Mouse (Mus musculus): Measurements from ENCODE around the gene Krt4.

Gene Krt4

GRCm38 (mm10) chr15:101924635-101925034 lies at the start of gene Krt4:
TSS of gene Krt4 (minus strand) at chr15:101924735.
- DNase-seq (ENCODE audit: low spot score in 2 of 2), result no peak

- peak; percentile 64 to 71 for DNase-seq (ENCODE audit: low spot score in 2 of 2)
Measured at GRCm38 (mm10) chr15:101973414-101974077, 49.0 kb upstream of the Krt4 start.

GRCm38 (mm10) chr15:101970536-101970935 lies 46.0 kb upstream of the Krt4 start:
- DNase-seq (ENCODE audit: low spot score in 2 of 2), result no peak

GRCm38 (mm10) chr15:101966808-101967207 lies 42.3 kb upstream of the Krt4 start:
- no peak for DNase-seq (ENCODE audit: low spot score in 2 of 2)

- DNase-seq (ENCODE audit: low spot score in 2 of 2), result no peak
Measured at GRCm38 (mm10) chr15:101958891-101959290, 34.4 kb upstream of the Krt4 start.

GRCm38 (mm10) chr15:101954187-101954586 lies 29.7 kb upstream of the Krt4 start, which contains the start of gene Krt78:
TSS of gene Krt78 (minus strand) at chr15:101954287.
- no peak for DNase-seq (ENCODE audit: low spot score in 2 of 2)

GRCm38 (mm10) chr15:101952733-101953474 lies 28.4 kb upstream of the Krt4 start:
- DNase-seq (ENCODE audit: low spot score in 2 of 2), result no peak

GRCm38 (mm10) chr15:101945430-101945829 lies 20.9 kb upstream of the Krt4 start:
- no peak for DNase-seq (ENCODE audit: low spot score in 2 of 2)

GRCm38 (mm10) chr15:101941948-101942347 lies 17.4 kb upstream of the Krt4 start:
- no peak for DNase-seq (ENCODE audit: low spot score in 2 of 2)

- no peak for DNase-seq (ENCODE audit: low spot score in 2 of 2)
Measured at GRCm38 (mm10) chr15:101940274-101940829, 15.8 kb upstream of the Krt4 start, which contains the start of gene Krt79. TSS of gene Krt79 (minus strand) at chr15:101940324.

- no peak for DNase-seq (ENCODE audit: low spot score in 2 of 2)
Measured at GRCm38 (mm10) chr15:101938600-101939308, 14.2 kb upstream of the Krt4 start.

GRCm38 (mm10) chr15:101933024-101933423 lies 8.5 kb upstream of the Krt4 start:
- no peak for DNase-seq (ENCODE audit: low spot score in 2 of 2)

GRCm38 (mm10) chr15:101929666-101930065 lies 5.1 kb upstream of the Krt4 start:
- DNase-seq (ENCODE audit: low spot score in 2 of 2), result no peak

- no peak for DNase-seq (ENCODE audit: low spot score in 2 of 2)
Measured at GRCm38 (mm10) chr15:101929087-101929486, 4.6 kb upstream of the Krt4 start.

GRCm38 (mm10) chr15:101927340-101928080 lies 3.0 kb upstream of the Krt4 start:
- no peak for DNase-seq (ENCODE audit: low spot score in 2 of 2)

GRCm38 (mm10) chr15:101925041-101925440 lies 506 bp upstream of the Krt4 start:
- DNase-seq (ENCODE audit: low spot score in 2 of 2), result no peak

GRCm38 (mm10) chr15:101922296-101922695 lies 2.2 kb downstream of the Krt4 start:
- no peak for DNase-seq (ENCODE audit: low spot score in 2 of 2)

- no peak for DNase-seq (ENCODE audit: low spot score in 2 of 2)
Measured at GRCm38 (mm10) chr15:101916072-101916471, 8.5 kb downstream of the Krt4 start.

GRCm38 (mm10) chr15:101904849-101905248 lies 19.7 kb downstream of the Krt4 start:
- no peak for DNase-seq (ENCODE audit: low spot score in 2 of 2)

GRCm38 (mm10) chr15:101902171-101903149 lies 22.1 kb downstream of the Krt4 start:
- no peak for DNase-seq (ENCODE audit: low spot score in 2 of 2)

All from spleen, postnatal 36 days (tissue).